Mouse (Mus musculus) embryo, embryonic 9.5 days (tissue): Measurements from ENCODE around the gene Supt4a.

Experiments
- DNase-seq: peaks from one replicate; pipeline ENCODE4 v3.0.0-alpha.2; 2017; ENCODE audit errors: extremely low spot score

Supt4a gene

DNA sequence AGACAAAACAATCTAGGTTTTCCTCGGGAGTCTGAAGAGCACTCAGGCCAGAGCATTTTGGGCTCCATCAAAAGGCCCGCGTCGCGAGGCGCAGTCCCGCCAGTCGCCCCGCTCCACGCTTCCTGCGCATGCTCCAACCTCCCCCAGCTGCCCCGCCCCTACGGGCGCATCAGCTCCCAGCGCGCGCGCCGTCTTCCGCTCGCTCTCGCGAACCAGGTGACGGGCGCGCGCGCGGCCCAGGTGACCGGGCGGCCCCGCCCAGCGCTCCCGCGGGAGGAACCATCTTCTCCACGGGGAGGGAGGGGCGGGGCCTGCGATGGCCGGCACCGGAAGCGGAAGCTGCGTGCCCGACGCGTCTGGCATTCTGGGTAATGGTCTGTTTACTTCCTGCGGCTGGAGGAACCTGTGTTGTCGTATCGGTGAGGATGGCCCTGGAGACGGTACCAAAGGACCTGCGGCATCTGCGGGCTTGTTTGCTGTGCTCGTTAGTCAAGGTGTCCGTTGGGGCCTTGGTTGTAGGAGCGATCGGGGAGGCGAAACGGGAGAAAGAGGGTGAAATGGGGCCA lies at the start of gene Supt4a:
Gene Supt4a (plus strand): TSS at position 378 of the 566 bp plus-strand sequence.
- peak; percentile 95 for DNase-seq

DNA sequence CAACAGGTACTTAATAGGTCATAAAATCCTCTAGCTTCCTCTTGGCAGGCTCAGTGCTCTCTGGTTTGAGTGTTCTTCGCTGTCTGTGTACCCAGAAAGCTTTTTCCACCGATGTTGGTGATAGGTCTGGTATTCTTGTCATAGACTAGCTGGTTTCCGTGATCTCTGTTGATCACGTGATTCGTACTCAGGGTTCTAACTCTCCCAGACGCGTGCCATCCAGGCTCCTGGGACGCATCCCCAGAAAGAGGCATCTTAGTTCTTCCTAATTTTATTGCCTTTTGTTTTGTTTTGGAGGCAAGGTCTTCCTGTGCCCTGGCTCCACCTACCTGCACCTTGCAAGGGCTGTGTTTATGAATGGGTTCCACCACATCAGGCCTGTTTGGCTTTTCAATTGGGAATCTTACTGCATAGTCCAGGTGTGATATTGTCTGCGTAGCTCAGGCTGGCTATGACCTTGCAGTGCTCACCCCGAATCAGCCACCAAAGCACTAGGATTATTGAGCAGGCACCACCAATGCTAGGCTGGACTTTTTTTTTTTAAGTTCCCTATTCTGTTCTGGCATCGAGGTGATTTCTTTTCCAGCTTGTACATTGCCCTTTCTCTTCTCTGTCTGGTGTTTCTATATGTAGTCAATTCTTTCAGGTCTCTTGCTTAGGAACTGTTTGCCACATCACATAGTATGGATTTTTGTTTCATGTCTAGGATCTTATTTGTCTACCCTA lies 48.7 kb upstream of the Supt4a start:
- no peak for DNase-seq

DNA sequence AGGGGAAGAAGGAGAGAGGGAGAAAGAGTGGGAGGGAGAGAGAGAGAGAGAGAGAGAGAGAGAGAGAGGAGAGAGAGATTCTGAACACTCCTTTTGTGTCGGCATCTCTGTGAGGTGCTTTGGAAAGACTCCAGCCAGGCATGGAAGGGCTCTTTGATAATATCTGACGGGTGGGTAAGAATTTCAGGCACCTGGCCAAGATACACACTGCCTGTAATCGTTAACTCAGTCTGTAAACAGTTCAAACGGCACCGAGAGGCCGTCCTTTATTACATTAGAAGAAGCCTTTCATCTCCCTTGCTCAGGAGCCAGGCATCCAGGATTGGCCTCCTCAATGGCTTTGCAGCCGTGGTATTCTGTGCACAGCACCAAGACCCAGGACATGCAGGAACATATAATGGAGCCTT lies 47.9 kb upstream of the Supt4a start:
- no peak for DNase-seq

DNA sequence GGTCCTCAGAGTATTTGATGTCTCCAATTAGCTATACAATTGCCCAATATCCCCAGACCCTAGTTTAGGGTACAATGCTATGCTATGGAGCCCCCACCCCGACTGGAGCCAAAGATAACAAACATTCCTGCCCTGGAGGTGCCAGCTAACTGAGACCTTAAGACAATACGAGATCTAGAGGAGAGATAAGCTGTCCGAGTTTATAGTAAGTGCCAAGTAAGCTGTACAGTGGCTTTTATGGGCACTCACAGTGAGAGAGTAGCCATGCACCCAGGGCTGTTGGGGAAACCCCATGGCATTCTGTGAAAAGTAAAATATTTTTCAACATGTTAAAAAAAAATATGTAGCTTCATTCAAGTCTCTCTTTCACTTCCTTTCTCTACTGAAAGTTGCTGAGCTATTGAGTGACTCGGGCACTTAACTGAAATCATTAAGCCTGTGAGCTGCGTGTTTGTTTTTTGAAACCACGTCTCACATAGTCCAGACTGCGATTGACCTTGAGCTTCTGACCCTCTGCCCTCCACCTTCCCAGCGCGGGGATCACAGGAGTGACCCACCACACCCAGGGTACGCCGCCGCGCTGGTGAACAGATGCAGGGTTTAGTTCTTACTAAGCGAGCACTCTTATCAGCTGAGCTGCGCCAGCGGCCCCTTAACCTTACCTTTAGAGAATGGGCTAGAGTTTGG lies 47.2 kb upstream of the Supt4a start:
- no peak for DNase-seq

DNA sequence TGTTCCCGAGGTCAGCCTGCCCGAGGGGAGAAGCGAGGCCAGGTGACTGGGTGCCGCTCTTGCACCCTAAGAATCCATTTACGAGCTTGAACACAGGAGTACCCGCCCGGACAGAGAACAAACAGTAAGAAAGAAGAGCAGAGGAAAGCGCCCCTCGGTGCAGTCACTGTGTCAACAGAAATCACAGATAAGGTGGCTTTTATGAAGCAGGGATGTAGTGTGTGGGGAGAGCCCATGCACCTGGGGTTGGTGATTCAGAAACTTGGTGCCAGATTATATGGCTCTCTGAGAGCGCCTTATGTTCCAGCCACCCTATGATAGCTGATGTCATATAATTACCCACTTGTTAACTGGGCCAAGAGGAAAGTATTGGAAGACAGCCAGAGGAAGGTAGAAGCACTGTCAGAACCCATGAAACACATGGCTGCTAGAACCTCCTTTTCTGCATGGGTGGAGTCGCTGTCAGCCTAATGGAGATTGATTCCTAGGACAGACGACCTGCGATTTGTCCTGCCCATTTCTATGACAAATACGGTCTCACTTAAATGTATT lies 40.1 kb upstream of the Supt4a start:
- DNase-seq: no peak

DNA sequence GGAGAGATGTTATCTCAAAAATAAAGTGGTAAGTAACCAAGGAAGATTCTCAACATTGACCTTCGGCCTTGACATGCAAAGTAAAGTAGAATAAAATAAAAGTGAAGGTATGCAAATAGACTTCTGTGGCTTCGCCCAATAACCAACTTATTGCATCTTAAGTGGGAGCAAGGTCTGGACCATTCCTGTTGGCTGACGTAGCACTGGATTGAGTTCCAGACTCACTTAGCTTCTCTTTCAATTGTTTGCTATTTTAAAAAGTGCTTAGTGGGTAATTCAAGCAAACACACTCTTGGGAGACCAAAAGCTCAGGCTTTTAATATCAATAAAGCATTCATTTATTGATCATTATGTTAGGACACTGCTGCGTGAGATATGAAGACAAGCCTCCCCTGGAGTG lies 39.2 kb upstream of the Supt4a start:
- no peak for DNase-seq

DNA sequence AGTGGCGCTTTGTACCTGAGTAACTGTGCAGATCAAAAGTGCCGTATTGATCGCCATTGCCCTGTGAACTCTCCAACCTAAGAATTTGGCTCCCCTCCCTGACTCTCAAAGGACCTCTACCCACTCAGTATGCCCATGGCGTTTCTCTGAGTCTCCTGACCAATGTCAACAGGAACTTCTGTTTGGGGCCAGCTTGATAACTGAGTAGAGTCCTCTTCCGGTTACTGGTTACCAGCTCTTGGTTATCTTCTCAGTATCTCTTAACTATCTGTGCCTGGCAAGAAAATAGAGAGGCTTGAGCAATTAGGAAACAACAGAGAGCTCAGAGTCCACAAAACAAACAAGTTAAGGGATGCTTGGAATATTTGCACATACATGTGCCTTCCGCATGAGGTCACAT lies 36.2 kb upstream of the Supt4a start:
- no peak for DNase-seq

DNA sequence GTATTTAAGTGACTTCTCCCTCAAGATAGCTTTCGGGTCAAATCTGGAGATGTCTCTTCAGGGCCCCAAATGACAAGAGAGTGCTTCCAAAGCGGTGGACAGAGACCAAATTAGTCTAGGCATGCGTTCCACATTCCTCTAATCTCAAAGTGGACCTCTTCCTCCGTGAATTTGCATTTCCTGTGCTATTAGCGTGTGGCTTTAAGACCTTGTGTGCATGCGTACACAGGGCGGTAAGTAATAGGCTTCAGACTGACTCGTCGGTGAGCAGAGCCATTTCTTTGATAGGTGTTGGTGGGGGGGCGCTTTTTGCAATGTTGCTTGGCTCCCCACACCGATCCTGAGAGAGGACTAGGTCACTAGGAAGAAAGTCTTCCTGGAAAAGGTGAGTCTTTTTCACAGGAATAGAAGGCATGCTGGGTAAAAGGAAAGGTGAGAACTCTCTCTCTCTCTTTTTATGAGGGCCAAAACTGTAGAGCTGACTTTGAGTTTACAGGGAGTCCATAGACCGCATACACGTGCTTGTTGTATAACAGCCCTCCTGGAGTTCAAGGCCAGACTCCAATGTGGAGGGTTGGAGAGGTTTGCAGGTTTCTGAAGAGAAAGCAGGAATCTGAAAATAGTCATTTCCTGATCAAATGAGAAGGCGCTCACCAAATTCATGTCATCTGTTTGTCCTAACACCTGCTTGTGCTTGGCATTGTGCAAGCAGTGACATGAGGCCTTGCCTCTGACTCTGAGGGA lies 35.3 kb upstream of the Supt4a start:
- no peak for DNase-seq

DNA sequence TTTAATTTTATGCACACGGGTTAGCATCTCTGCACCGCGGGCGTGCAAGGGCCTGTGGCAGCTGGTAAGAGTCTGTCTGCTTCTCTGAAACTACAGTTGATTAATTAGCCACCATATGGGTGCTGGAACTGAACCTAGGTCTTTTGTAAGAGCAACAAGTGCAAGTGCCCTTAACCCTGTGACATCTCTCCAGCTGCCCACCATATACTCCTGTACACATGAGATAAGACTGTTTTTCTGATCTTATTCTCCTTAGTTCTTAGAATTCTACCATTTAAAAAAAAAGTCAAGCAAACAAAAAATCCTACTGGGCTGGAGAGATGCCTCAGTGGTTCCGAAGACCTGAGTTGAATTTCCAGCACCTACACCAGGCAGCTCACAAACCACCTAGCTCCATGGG lies 33.7 kb upstream of the Supt4a start:
- no peak for DNase-seq

DNA sequence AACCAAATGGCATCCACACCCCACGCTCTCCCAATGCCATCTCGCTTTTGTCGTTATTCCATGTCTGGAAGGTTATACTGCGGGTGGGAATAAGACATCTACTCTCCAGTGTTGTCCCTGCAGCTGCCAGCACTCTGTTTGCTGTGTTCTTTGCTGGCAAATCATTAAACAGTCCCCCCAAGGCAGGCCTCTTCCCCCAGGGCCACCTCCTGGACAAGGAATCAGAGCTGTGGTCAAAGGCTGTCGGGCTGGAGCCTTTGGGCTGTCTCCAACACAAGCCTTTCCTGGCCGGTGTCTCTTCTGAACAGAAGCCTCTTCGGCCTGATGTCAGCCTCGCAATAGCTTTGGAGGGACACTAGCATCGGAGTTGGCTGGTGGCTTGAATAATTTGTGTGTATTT lies 33.1 kb upstream of the Supt4a start:
- DNase-seq: no peak

DNA sequence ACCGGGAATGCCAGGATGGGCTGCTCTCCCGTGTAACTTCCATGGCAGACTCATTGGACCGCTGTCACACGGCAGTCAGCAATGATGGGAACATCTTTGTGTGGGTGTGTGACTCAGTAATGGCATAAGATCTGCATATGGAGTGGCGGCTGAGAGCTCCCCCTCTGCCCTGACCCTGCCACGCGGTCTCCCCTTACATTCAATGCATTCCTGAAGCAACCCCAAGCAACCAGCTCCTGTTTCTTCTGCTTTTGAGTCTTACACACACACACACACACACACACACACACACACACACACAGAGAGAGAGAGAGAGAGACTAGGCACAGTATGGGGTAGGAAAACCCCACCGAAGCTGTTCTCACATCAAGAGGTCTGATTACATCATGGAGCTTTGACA lies 29.8 kb upstream of the Supt4a start:
- DNase-seq: peak; percentile 38

DNA sequence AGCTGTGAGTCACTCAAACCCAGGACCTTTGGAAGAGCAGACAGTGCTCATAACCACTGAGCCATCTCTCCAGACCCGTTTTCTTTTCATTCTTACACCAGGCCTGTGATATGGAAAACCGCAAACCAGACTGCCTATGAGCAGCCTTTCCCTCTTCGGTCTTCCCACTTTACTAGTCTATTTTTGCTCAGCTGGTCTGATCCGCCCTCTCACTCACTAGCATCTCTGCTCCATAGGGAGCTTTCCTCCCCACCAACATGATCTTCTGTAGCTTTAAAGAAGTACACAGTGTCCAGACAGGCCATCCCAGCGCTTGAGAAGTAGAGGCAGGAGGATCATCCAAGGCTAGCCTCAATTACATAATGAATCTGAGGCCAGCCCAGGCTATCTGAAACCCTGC lies 28.4 kb upstream of the Supt4a start:
- no peak for DNase-seq

DNA sequence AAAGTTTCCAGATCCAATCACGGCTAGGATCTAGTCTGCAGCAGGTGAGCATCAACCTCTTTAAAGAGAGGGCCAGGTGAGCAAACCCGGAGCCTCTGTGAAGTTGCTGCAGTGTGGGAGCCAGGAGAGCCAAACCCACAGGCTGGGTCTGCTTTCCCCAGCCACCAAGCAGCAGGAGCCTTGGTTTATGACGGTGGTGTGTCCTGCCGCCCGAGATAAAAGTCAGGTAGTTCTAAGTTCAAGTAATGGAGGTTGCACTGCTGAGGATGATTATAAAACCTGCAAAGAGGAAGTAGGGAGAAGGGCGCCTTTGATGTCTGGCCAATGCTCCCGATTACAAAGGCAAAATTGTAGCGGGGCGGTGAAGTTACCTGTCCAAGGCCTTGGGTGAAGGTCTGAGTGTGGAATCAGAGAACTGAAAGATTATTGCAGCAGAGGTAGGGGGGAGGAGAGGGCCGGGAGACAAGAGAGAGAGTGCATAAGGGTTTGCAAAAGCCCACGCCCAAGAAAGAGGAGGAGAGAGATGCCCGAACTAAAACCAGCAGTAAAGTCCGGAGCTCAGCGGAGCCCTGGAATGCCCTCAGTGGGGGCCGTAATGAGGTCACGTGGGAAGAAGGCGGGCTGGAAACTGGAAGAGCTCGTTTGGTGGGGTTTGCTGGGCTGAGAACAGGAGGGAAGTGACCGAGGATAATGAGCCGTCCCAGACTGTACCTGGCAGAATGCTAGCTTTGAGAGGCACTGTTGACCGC lies 27.7 kb upstream of the Supt4a start:
- DNase-seq: peak; percentile 61

DNA sequence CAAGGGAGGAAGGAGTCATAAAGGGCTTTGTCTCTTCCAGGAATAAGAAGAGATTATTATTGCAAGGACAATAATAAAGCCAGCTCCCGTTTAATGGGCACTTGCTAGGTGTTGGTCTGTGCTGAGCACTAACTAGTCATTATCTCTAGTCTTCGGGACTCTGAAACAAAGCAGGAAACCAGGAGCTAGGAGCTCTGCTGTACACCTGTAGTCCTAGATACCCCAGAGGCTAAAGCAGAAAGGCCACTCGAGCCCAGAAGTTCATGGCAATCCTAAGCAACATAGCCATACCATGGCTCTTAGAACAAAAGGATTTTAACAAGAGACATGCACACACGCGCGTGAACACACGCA lies 27.1 kb upstream of the Supt4a start:
- DNase-seq: no peak

DNA sequence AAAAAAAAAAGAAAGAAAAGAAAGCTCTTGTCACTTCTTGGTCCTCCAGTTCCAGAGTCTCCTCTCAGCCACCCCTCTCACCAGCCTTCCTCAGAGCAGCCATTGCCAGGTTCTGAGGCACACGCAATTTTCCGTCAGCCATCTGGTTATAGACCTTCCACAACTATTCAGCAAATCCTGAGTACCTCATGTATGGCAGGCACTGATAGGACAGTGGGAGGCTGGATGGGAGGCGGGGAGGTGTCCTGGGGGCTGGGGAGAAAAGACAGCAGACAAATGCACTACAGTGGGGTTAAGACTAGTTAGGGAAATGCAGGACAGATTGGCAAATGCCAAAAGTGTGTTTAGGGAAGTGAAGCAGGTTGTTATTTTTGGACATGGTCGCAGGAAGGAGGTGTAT lies 25.2 kb upstream of the Supt4a start:
- DNase-seq: no peak

DNA sequence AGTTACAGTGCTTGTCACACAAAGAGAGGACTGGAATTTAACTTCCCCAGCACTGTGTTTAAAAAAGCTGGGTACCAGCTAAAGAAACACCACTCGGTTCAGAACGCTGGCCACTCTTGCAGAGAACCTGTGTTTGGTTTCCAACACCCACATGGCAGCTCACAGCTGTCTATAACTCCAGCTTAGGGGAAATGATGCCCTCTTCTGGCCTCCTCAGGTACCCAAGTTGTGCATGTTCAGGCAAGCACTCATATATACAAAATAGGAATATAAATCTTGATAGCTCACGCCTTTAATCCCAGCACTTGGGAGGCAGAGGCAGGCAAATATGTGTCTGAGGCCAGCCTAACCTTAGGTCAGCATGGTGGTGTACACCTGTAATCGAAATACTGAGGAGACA lies 21.4 kb upstream of the Supt4a start:
- no peak for DNase-seq

DNA sequence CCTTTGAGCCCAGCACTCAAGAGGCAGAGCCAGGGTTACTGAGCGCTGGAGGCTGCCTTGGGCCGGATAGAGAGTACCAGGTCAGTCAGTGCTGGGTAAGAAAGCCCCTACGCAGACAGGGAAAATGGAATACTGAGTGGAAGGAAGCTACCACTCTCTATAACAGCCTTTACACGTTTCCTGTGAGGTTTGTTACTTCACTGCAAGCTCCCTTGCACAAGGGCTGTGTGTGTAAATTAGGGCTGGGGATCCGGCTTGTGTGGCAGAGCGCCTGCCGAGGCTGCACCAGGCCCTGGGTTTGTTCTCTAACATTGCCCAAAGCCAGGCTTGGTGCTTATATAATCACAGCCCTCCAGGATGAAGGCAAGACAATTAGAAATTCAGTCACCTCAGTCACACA lies 17.8 kb upstream of the Supt4a start:
- DNase-seq: no peak

DNA sequence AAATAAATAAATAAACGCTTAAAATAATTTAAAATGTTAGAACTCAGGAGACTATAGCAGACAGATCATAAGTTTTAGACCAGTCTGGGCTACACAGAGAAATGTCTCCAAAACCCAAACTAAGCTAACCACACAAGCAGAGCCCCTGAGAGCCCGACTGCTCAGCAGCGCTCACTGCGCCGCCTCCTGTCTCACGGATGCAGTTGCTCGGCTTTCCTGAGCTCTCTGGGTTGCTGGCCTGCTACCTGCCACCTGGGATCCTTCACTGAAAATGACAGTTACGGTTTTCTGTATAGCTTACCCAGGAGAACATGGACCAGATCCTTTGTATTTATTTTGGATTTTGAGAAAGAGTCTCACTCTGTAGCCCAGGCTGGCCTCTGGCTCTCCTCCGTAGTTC lies 17.0 kb upstream of the Supt4a start:
- DNase-seq: no peak

DNA sequence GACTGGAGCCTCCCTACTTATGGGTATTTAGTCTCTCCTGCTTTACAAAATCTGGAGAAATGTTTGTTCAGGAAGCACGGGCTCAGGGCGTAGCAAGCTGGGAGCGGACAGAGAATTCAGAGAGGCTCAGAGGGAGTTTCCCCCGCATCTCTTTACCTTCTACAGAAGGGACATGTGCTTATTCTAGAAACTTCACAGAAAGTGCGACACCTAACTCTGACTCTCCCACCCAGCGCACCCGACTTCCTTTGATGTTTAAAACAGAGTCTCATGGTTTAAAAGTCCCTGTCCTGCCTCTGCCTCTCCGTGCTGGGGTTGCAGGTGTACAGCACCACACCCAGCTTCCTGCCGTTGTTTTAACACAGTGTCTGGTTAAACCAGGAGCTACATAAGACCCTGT lies 16.5 kb upstream of the Supt4a start:
- no peak for DNase-seq

DNA sequence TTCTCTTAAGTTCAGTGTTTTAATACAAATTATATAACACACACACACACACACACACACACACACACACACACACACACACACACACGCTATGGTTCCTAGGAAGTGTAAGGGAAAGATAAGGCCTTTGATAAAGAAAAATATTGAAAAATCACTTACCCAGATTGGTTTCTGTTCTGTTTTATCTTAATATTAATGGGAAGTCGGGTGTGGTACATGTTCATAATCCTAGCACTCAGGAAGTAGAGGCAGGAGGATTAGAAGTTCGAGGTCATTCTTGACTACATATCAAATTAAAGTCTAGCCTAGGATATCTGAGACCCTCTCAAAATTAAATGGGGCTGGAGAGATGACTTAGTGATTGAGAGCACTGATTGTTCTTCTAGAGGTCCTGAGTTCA lies 15.2 kb upstream of the Supt4a start:
- DNase-seq: no peak

DNA sequence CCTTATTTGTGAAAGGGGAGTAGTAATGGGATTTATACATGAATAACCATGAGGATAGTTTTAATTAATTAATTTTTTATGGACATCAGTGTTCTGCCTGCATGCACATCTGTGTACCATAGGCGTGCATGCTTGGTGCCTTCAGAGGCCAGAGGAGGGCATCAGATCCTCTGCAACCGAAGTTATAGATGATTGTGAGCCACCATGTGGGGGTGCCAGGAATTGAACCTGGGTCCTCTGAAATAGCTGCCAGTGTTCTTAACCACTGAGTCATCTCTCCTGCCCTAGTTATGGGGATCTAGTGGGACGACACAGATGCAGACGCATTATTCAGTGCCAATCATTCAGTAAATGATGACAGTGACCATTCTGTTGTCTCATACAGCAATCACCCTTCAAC lies 14.5 kb upstream of the Supt4a start:
- no peak for DNase-seq

DNA sequence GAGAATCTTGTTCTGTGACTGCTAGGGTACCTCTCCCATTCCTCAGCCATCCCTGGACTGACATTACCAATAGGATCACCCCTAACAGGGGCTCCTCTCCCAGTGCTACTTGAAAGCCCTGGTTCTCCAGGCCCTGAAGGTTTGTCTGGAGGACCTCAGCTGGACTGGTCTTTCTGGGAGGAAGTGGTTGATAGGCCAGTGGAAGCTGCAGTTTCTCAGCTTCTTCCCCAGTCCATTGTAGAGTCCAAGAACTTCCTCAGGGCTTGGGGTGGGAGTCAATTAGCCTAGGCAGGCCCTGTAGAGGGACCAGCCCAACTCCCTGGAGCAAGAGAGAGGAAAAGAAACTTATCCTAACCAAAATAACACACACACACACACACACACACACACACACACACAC lies 11.8 kb upstream of the Supt4a start:
- DNase-seq: no peak
